Mouse (Mus musculus) naive thymus-derived CD4-positive, alpha-beta T cell, adult 2 months (primary cell): ENCODE measurements at regions not wholly inside any gene's neighbourhood (a gene's known extent, or its start where the extent isn't known, plus 50 kb on each side); places are given as distances from the start of the nearest gene placed in this dataset.

Source experiments
- DNase-seq: peaks from one replicate; pipeline ENCODE4 v3.0.0-alpha.2; 2011; ENCODE audit warnings: low read depth

DNA sequence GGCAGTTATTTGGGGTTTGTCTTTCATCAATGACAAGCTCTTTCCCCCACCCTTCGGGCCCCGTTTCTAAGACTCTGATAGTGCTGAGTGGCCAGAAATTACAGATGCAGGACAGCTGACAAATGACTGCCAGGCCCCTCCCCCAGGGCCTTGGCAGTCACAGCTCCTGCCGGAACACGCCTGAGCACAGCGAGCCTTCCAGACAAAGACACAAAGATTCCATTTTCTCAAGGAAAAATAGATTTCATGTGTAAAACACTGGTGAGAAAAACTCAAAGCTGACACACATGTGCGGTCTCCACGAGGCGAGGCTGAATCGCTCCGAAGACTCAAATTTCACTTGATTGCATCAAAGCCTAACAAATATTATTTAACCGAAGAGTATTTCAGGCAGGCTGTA is 247.6 kb downstream of the Ptprc start:
- no peak for DNase-seq

DNA sequence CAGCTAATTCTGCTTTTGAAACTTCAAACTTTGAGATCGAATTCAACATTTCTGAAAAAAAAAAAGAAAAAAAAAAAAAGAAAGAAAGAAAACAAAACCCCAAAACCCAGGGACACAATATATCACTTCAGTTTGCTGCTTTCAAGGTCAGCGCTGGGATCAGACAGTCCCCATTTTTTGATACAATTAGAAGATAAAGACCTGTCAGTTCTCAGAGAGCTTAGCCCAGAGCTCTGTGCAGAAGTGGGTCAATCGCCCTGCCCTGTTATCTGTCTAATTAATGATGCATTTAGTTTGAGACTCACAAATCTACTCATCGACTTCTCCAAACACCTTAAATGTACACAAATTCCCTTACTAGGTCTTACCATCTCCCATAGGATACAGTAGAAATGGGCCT is 249.2 kb downstream of the Ptprc start:
- DNase-seq, result no peak

DNA sequence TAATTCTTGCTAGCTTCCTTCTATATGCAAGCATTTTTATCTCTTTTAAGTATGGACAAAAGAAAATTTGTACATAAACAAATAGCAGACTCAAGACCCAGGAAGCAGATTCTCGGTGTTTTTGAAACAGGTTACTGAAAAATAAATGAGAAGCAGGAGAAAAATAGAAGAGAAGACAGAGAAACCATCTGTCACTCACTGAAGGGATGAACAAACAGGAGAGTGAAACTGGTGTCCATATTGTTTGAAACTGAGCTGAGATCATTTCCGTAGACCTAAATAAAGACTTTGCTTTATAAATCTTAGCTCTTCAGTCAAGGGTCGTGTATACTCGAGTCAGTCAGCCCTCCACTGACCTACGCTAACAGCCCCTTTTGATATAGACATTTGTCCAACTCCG is 251.4 kb downstream of the Ptprc start:
- no peak for DNase-seq

DNA sequence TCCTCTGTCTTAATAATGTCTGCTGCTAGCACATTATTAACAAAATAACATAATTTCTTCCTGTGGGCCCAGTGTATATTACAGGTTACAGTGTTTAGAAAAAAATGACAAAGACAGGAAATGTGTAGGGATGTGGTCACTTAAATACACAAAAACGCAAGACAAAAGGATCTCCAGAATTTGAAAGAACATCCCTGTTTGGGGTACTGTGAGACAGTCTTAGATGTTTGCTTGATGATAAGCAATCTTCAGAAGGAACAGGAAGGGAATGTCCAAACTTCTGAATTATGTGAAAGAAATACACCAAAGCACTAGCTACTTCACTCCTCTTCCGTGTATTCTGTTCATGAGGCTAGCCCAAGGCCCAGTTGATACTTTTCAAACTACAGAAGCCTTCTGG is 251.8 kb downstream of the Ptprc start:
- DNase-seq, result peak; percentile 39

DNA sequence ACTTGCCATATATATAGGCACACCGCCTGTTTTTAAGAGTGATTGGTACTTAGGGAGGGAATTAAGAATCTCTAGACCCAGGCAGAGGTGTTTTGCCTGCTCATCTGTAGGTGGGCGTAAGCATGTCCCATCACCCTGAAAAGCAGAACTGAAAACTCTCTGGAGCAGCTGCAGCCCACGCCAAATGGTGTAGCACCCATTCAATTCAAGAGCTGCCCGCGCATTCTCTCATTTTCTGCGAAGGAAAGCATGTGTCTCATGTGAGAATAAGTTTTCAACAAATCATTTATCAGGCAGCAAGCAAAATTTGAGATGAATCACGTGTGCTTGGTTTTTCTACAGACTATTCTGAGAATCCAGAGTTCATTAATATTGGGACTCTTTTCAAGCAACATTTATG is 252.7 kb downstream of the Ptprc start:
- DNase-seq, result no peak

DNA sequence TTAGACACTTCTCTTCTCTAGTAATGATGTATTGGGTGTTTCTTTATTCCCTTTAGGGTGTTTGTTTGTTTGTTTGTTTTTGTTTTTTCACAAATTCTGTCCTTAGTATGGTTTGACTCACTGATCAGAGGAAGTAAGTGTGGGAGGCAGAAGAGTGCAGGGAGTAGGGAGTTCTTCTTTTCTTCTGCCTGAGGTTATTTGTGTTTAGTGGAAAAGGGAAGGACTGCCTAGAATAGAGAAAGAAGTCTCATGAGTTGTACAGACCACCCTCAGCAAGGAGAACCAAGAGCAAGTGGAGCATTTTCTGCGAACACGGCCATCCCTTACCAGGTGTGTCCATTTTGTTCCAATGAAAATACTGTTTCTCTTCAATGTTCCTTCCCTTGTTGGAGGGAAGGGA is 253.9 kb downstream of the Ptprc start:
- DNase-seq, result no peak

DNA sequence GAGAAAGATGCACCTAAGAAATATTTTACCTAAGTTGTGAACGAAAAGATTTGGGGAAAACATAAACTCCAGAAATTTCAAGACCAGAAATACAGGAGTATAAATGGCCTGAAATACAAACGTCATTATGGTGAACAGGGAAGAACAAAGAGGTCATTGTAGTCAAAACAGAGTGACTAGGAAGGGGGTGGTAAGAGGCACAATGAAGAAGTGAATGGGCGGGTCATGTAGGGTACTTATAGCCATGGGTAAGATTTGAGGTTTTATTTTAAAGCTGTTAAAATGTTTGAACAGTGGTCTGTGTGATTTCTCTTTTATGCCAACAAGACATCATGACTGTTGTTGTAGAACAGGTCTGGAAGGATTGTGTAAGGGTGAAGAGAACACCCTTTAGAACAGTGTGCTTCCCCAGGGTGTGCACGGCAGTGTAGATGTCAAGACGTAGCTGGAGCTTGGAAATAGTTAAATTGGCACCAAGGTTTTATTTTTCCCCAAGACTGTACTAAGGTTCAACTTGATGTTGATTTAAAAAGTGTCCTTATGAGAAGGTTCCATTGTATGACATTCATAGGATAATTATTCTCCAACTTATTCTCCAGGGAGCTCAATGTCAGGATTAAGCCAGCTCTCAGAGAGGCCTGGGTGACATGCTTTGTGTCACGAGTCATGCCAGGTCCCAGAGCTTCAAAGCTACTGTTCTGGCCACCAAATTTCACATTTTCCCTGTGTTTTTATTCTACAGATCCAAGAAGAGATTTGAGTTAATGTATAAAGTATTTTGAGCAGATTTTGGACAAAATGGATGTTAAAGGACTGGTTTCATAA is 255.6 kb downstream of the Ptprc start:
- DNase-seq, result no peak

DNA sequence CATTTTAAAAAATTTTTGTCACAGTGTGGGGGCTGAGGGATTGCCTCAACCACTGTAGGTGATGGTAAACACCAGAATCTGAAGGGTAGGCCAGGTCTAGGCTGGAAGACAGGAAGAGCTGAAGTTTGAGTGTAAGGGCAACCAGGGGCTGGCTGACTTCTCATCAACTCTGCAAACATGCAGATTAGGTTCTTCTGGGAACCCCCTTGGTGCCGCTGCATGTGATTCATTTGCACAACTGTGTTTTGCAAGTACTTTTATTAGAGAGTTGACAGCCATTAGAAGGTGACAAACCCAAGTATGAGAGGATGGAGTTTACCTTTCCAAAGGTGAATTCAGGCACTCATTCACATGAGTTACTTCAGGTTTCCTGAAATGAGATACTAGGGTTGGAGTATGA is 258.1 kb downstream of the Ptprc start:
- no peak for DNase-seq

DNA sequence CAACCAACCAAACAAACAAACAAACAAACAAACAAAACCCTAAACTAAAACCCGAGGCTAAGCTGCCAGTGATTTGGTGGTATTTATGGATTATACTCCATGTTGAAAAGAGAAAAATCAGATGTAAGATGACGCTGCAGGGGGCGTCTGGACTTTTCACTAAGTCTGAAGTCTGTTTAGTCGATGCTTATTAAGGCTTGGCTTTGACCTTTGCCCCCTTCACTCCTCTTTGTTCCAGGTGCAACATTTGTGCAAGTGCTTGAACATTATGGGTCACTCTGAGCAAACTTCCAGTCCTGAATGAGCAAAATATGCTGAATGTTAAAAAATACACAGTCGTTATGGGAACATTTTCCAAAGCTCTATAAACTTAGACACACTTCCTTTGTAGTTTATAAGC is 268.6 kb downstream of the Ptprc start:
- DNase-seq, result no peak

DNA sequence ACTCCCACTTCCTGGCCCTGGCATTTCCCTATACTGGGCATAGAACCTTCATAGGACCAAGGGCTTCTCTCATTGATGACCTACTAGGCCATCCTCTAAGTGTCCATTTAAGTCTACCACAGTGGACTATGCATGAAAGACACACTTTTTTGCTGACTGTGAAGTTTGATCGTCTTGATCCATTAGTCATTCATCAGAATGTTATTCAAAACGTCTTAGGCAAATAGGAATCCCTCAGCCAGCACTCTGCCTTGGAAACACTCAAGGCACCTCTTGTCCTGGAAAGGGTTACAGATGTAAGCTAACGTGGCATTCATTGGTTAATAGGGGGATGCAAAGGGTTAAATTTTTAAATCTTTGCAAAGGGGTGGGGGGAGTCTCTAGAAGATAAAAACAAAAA is 269.0 kb downstream of the Ptprc start:
- DNase-seq, result no peak

DNA sequence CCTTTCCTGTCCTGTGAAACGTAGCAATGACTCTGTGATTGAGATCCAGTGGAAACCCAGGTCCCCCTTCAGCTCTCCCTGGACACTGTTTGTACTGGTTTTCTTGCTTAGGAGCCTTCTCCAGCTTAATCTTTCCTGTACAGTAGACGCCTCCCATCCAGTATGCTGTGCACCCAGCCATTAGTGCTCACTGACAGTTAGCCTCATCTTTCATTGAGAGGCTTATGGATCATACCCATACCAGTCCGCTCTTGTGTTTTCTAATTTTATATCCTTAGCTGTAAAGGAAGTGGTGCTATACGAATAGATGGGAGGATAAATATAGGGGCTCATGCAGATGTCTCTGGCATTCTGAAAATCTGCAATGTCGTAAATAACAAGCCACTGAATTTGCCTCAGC is 269.9 kb downstream of the Ptprc start:
- DNase-seq, result no peak

DNA sequence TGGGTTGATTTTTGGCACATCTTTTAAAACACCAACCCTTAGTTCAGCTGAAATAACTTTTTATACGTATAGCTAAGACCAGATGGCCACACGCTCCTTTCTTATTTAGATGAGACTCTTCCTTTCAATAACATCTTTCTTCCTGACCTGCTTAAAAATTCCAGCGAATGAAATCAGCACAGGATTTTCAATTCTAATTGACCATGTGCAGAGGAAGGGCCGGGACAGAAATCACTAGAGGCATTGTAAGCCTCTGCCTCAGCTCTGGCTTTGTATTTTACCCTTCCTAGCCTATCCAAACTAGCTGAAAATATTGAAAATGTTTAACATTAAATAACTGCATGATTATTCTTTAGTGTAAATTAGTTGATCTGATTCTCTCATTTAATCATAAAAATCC is 272.2 kb downstream of the Ptprc start:
- DNase-seq, result no peak

DNA sequence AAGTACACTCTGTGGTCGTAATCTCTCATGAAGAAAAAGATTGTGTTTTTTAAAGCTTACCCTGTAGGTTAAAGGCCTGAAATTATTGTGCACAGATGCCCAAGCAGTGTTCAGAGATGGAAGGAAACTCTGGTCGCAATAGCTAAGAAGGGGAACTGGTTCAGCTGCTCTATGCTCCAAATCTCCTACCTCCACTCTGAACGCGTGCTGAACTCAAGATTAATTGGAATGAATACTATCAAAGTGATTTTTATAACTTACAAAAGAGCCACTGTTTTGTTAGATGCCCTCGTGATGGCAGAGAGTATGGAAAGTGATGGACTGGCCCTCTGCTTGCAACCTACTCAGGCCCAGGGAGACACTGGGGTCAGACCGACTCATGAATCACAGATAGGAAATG is 272.6 kb downstream of the Ptprc start:
- DNase-seq, result peak; percentile 34

DNA sequence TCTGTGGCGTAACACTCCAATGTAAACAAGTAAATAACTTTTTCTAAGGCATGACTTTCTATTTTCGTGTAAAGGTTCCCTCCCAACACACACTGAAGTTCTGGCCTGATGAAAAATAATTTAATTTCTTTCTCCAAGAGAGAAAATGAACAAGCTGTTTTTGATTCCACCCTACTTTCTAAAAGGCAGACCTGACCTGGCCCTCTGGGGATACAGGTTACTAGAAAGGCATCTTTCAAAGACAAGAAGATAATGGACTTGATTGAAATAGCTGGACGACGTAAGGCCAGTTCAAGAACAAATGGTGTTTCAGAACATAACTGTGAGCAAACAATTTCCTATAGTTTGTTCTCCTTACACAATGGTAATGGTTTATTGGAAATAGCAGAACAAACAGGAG is 273.5 kb downstream of the Ptprc start:
- DNase-seq, result peak; percentile 38

DNA sequence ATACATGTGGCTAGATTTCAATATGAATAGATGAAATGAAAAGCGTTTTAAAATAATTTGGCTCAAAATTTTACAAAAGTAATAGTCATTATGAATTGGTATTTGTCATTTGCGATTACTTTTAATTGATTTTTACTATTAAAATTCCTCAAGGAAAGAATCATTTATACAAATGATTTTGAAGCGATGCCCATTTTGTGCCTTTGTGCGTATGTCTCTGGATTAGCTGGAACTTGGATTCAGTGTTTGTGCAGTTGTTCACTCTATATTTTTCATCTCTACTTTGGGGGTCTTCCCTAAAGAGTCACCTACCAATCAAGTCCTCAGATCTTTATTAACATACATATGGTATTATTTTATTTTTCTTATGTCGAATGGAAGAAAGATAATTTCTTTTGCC is 274.3 kb downstream of the Ptprc start:
- no peak for DNase-seq

DNA sequence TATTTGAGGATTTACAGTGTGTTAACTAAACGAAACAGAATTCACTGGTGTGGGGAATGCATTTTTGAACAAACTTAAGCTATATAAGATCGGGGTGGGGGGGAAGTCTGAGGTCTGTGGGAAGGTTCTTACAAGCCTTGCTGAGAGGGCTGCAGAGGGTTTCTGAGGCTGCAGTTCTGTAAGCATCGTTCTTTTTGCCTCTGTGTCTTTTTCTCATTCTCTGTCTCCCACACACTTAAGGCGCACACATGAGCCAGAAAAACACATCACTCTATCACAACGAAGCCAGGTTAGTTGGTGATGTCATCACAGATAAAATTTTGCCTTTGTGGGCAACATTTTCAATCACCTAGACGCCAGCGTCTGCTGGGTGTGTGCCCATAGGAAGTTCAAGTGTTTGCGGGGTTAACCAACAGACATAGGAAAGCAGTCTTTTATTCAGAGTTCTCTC is 274.9 kb downstream of the Ptprc start:
- DNase-seq, result peak; percentile 77

DNA sequence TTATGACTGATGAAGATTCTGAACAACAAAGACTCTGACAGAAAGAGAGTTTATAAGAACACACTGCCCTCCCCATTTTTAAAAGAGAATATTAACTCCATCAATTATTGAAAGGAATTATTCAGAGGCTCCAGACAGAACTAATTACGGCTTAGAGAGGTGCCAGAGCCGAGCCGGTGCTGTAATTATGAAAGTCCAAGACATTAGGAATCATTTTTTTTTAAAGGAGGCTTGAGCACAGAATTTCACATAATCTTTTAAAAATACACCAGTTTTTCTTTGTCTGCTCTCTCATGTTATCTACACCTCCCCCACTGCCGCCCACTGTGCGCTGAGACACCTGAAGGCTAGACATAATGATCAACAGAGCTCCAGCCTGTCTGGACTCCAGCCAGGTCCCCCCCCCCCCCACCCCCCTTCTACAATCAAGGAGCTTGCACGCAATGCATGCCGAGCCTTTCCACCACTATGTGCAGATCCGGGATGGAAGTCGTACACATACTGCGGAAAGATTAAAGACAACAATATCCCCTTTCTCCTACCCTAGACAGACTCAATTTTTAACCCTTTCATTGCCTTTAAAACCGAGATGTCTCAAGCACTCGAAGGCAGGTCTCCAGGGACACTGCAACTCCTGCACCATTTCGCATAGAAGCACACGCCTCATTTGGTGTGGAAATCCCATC is 275.4 kb downstream of the Ptprc start:
- peak; percentile 60 for DNase-seq

DNA sequence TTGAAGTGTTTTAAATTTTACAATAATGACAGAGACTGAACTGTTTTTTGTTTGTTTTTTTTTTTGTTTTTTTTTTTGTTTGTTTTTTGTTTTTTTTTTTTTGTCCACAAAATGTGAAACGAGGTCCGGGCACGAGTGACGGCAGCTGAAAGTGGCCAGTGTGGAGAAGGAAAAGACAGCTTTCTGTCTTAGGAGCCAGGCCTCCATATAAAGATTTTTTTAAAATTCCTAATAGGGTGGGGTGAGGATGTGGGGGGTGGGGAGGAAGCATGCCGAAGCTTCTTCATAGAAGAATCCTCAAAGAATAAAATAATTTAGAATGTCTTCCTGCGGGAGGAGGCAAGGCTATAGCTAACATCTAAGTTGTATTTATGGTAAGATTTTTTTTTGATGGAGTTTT is 276.2 kb downstream of the Ptprc start:
- DNase-seq, result no peak

DNA sequence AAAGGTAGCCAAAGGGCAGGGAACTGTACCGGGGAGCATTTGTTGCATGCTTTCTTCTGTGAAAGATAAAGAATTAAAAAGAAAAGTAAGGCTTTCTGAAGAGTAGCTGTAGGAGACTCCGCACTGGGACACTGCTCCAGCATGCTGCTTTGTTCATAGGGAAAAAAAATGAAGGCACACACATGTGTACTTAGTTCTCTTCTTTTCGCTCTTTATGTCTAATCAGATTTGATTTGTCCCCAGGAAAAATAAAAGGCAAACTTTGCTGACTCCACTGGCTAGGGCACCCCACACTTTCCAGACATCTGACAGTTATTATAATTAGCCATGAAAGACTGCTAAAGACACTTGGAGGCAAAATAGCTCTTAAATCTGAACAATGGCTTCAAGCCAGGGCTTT is 276.6 kb downstream of the Ptprc start:
- no peak for DNase-seq

DNA sequence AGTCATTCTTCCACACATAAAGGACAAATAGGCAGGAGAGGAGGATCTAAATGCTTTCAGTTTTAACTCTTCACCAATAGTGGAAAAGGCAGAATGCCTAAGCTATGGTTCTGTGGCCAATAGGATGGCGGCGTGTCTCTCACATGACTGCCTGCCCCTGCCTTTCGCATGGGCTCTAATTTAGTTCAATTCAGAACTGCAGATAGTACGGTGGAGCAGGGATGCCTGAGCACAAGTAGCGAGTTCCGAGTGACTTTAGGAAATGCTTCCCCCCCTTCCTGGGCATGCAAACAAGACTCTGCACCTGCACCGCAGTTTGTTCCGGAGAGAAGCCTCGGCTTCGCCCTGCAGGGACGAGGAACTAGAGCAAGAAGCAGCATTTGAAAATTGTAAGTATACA is 277.1 kb downstream of the Ptprc start:
- DNase-seq, result peak; percentile 87

DNA sequence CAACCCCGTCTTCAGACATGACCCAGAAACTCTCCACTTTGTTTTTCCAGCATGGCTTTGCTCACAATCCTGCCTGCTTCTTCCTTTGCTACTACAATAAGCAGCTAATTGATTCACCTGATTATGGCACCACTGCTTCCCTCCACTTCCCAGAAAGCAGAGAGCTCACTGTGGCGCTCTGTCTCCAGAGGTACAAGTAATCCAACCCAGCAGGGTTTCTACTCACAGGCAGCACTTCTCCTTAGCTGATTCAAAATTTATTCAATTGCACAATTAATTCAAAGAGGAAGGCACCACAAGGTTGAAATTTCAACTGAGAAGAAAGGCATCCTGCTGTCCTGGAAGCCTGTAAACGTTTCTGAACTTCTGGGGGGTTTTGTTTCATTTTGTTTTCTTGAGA is 293.9 kb downstream of the Ptprc start:
- DNase-seq, result no peak

DNA sequence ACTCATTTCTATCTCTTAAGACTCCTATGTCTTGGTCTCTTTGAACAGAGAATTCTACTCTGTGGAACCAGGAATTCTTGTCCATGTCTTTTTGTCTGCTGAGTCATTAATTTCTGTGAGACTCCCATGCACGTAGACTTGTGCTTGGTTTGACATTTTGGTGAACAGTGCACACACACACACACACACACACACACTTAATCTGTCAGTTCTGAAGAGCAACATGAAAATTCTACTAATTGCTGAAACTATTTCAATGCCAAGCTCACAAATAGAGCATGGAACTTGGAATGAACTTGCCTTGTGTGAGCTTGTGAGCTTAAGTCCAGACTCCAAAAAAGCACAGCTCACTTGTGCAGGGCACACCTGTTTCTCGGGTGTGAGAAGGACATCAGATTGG is 301.1 kb downstream of the Ptprc start:
- DNase-seq, result no peak

DNA sequence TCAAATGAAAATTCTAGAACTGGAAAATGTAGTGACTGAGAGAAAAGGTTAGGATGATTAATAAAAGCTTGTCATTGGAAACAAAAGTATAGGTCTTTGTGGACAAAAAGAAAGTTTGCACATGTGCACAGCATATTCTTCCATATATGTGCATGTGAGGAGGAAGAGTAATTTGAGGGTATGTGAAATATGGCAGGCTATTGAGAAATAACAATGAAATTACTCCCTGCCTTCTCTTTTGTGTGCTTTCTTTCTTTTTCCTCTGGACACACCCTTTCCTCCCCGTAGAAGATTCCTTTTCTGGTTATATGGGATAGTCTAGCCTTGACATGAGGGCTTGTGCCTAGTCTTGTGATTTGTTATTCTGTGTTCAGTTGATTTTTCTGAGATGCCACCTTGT is 301.9 kb downstream of the Ptprc start:
- DNase-seq, result no peak

DNA sequence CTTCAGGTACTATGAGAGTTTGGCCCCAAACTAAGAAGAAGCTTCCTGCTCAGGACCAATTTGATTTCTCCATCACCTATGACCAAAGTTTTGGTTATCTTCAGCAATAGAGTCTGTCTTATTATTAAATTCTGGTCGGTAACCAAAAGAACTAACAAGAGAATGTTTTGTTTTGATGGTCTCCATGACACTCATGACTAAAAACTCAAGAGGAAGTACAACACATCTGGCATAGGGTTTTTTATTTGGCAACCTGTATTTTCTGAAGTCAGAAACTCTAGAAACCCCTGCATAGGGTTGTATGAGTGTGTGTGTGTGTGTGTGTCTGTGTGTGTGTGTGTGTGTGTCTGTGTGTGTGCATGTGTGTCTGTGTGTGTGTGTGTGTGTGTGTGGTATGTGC is 310.5 kb downstream of the Ptprc start:
- no peak for DNase-seq
